Mouse (Mus musculus): ENCODE results near the gene Washc4. TPM values are rescaled to one million over a fixed set of nuclear protein-coding genes. Genes with fewer than 3 reads are reported as not detected.

The Washc4 gene
- total RNA-seq, 4 experiments from 2014 or later, result 27.4 to 35.4 (median 31.0) TPM

DNA sequence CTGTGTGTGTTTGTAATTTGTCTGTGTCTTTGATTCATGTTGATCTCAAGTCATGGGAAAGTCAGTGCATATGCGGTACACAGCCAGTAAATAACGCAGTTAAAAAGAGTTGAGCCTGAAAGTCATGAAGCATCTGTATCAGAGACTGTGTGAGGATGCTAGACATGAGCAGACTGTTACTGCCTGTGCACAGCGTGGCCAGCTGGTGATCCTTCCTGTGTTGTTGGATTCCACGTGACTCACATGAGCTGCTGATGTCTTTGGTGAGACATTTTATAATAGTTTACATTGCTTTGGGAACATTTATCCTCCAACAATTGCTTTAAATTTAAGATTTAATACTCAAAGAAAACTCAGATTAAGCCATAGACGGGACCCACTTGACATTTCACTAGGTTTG lies 51.0 kb downstream of the Washc4 start:
- no peak for DNase-seq (ENCODE audit: low spot score in 2 of 2)

DNA sequence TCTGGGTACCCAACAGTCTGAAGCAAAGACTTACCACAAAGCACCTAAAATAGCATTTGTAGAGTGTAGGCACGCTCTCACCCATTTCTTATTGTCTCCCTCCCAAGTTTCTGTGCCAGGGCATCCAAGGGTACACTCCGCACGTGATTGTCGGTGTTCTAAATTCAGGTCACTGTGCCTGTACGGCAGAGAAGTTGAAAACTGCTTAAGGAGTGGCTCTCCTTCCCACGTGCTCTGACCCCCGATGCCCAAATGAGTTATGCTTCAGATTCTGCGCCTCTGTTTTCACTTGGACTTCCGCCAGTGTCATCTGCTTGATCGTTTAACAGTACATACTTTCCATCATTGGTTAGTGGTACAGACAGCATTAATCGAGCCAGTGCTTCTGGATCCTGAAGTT lies 57.1 kb downstream of the Washc4 start:
- no peak for DNase-seq (ENCODE audit: low spot score in 2 of 2)

DNA sequence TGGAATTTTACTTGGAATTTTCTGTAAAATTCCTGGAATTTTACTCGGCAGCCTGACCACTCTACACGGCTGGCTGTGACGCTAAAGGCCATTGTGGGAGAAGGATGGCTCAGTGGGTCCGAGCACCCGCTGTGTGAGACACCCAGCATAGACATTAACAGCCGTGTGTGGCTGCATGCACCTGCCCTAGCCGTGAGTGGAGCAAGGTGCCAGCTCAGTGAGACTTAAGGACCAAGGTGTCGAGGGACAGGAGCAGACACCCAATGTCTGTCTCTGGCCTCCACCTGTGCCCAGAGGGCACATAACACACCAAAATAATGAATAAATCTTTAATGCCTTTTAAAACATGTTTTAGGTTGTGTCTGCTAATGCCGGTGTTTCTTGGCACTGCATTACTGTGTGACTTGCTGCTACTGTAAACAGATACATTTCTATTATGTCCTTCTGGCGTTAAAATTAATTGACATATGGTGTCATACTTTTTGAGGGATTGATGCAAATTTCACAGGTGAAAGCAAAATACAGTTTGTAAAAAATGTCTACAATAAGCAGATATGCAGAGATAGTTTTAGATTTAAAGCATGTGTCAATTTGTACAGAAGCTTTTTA lies 60.5 kb downstream of the Washc4 start:
- no peak for DNase-seq (ENCODE audit: low spot score in 2 of 2)

DNA sequence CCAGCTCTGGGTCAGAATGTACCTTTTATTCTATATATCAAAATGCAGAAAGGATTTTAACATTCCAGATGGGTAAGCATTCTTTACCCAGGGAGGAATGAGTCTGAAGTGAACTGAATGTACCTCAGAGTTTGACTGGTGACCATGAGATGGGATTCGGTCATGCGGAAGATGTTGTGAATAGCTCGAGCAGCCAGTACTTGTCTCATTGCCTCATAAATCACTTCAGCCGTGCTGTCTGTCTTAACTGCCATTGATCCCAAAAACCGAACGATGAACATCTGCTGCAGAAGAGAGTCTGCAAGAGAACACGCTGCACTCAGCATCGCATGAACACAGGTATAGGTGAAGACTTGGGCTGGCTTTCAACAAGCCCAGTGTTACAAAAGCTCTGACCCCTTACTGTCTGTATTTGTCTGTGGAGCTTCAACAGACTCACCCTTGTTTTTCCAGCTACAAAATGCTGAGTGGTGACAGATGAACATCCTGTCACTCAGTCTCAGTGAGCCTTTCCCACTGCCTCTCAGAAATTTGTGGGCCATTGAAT lies 62.2 kb downstream of the Washc4 start:
- DNase-seq (ENCODE audit: low spot score in 2 of 2), result no peak

DNA sequence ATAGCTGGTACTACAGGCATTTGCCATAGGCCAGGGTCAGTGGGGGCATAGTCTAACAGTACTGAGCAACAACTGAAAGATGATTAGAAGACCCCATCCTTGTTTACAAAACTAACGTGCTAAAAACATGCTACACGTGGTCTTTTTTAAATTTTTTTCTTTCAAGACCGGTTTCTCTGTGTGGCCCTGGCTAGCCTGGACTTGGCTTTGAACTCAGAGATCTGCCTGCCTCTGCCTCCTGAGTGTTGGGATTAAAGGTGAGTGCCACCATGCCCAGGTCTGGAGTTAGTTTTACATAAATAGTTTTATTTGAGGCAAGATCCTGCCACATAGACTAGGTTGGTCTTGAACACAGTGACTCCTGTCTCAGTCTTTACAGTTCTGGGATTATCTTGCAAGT lies 63.6 kb downstream of the Washc4 start:
- no peak for DNase-seq (ENCODE audit: low spot score in 2 of 2)

DNA sequence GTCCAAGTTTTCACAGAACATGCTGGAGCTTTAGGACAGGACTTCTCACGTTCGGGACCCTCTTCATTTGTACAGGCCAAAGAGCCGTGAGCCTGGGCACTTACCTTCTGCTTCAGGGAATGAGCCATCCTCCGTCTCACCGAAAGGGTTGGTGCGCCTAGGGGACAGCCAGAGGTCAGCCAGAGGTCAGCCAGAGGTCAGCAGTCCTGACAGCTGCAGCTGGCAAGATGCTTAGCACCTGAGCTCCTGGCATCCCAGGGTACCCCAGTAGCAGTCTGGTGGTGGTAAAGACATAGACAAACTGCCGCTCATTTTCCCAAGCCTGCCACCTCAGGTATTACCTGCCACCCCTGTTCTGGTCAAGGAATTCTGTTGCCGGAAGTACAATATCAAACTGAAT lies 65.0 kb downstream of the Washc4 start:
- DNase-seq (ENCODE audit: low spot score in 2 of 2), result no peak

DNA sequence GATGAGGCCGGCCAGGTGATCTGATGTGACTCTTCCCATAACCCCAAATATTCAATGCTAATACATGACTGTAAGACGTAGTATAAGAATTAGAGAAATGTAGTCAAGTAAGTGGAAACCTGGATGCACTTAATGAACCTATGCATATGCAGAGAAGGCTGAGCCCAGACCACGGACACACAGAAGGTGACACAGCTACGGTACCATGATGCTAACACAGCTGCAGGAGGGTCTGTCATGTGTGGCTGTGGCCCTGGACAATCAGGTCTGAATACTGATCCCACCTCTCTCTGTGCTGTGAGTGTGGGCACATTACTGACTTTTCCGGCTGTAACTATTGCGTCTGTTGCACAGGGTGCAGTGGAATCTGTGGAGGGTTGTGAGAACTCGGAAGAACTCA lies 67.0 kb downstream of the Washc4 start:
- no peak for DNase-seq (ENCODE audit: low spot score in 2 of 2)

DNA sequence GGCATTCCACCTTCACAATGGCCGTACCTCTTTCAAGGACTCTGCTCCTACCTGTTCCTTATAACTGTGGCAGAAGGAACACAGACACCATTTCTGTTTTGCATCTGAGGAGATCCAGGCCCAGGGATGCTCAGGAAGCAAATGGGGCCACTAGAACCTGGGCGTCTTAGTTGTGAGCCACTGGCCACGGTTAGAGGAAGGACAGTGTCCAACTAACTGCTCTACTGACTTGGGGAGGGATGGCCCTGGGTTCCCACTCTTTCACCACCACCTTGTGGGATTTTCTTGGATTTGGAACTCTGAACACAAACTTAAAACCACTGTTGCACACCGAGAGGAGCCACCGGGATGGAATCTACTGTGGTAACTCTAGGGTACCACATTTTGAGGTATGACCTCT lies 68.3 kb downstream of the Washc4 start:
- no peak for DNase-seq (ENCODE audit: low spot score in 2 of 2)

DNA sequence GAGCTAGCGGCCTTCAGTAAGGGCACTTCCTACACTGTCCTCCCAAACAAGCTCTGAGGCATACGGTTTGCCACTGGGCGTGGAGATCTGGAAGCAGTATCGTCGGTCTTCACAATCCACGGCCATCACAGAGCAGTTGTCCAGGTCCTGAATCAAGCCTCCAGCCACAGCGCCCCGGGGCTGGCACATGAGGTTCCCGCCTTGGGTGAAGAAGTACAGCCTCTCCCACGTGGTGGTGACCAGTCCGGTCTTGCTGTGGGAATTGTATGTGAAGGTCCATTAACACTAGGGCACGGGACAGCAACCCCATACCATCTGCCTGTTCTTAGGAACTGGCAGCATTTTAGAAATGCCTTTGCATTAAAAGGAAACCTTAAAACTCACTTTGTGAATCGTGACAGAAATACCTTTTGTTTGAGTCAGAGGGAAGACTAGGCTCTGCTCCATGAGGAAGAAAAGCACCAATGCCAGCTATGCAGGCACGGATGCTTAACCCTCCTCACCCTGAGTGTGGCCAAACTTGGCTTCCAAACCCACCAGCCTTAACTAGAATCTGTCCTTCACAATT lies 69.2 kb downstream of the Washc4 start:
- no peak for DNase-seq (ENCODE audit: low spot score in 2 of 2)

DNA sequence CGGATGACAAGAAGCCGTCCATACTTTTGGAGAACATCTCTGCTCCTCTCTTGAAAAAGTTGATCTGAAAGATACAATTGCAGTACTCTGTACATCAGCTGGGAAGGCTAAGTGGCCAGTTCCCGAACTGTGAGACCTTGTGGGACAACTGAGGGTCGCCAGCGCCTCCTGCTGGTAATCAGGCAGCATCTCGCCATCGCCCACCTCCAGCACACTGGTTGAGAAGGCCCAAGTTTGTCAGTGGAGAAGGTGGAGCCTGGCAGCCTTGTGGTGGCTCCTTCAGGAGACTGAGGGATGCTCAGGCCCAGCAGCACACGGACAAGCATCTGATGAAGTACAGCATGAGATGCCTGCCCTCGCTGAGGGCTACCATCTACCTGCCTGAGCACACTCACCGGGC lies 73.8 kb downstream of the Washc4 start:
- no peak for DNase-seq (ENCODE audit: low spot score in 2 of 2)

DNA sequence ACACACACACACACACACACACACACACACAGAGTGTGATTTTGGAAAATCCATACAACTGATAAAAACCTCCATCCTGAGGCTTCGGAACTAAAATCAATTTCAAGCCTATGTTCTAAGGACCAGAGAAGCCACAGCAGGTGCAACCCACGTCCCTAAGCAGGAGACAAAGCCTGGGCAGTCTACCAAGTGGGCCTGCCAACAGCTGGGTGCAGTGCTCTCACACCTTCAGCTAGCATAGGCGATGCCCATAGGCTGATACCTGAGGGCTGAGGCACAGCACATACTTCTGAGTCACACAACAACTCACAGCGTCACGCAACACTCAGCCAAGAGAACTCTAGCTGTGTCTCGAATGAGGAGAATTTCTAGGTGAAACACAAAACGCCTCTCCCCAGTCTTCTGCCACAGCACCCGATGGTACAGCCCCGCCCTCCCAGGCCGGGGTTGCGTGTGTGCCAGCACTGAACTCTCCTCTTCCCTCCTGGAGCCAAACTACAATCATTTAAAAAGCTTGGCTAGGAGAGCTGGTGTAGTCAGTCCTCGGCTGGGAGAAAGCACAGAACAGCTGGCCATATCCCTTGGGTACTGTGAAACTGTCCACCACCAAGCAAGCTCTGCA lies 75.4 kb downstream of the Washc4 start:
- peak in 1 of 2 experiments; percentile 26 for DNase-seq (ENCODE audit: low spot score in 2 of 2)

DNA sequence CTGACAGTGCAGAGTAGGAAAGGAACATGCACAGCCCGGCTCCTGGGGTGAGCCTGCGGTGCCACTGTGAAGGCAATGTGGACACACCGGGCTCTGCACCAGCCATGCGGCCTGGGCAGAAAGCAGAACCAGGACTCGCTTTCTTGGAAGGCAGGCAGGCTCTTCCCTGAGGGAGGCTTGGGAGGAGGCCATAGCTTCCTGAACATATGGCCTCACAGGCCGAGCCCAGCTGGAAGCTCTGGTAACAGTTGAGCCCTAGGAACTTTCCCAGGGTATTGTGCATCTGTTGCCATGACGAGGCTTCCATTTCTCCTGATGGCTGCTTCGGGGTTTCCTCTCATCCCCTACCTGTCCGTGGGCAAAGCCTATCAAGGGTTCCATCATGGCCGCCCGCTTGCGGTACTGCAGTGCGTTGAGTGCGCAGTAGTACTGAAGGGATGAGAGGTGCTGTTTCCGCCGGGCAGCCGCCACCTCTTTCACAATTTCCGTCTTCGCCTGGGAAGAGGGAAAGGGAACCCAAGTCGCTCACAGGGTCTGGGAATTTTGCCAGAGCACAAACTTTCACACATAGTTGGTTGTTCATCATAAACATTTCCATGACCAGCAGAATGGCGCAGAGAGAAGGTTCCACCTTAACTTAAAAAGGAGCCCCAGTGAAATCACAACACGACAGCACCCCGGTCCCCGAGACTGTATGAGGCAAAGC lies 77.0 kb downstream of the Washc4 start:
- DNase-seq (ENCODE audit: low spot score in 2 of 2), result peak in 1 of 2 experiments; percentile 46

DNA sequence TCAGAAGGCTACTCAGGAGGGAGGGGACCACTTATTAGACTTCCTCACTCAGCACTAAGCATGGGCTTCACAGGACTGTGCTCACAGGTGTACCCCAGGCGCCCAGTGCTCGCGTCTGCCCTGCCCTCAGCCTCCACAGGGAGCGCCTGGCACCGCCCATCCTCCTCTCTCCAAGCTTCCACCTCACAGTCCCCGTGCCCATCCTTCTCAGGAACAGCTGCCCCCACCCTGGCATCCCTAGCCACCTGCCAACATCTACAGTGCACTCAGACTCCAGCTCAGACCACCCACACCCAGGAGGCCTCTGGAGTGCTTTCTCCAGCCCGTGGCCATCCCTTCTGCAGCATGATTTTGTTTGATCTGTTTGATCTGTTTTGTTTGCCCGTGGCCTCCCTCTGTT lies 80.5 kb downstream of the Washc4 start:
- no peak for DNase-seq (ENCODE audit: low spot score in 2 of 2)

DNA sequence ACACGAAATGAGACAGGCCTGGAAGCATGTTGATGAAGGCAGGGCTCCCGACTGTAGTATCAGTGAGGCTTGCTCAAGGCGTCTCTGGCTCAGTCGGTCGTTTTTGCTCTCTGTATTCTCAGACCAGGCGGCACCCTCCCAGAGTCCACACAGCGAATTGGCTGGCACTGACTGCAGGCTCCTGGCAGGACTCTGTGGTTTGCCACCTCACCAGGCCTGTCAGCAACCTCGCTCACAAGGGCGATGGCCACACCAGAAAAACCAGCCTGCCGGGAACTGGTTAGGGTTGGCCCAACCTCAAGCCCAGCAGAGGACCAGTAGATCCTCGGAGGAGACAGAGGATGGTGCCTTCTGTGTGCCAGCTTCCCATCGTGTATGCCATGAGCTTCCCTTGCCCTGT lies 81.3 kb downstream of the Washc4 start:
- DNase-seq (ENCODE audit: low spot score in 2 of 2), result no peak

DNA sequence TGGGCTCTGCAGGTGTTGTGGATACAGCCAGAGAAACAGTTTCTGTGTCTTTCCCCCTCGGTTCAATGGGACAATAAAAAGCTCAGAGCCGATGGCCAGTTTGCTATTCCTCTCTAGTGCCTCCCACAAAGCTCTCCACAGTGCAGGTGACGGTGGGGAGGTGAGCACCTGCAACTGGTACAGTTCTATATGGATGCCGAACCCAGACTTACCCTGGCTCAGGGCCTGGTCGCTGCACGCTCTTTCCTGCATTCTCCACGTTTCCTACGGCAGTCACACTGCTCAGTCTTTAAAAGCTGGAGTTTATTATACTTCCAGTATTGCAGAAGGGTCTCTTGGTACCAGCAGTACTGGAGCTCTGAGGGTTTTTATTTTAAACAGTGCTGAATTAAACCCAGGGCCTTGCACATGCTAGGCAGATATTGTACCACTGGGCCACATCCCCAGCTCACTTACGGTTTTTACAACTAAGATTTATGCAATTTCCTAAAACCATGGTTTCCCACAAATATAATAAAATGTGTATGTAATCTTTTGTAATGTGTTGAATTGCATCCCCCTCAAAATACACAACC lies 83.6 kb downstream of the Washc4 start:
- no peak for DNase-seq (ENCODE audit: low spot score in 2 of 2)

DNA sequence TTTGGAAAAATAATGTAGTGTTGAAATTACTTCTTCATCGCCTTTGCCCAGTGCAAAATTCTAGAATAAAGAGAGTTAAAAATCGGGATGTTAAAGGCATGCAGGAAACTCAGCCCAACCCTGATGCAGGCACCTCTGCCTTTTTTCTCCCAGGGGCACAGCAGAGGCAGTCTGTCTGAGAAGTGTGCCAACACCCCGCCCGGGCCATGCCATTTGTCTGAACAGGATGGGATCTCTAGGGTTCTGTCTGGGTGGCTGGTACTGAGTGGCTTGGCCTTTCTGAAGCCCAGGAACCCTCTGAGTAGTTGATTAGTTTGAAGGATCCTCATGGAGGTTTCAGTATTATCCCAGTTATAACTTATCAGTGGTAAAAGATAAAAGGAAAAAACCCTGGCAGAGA lies 84.7 kb downstream of the Washc4 start:
- DNase-seq (ENCODE audit: low spot score in 2 of 2), result no peak

DNA sequence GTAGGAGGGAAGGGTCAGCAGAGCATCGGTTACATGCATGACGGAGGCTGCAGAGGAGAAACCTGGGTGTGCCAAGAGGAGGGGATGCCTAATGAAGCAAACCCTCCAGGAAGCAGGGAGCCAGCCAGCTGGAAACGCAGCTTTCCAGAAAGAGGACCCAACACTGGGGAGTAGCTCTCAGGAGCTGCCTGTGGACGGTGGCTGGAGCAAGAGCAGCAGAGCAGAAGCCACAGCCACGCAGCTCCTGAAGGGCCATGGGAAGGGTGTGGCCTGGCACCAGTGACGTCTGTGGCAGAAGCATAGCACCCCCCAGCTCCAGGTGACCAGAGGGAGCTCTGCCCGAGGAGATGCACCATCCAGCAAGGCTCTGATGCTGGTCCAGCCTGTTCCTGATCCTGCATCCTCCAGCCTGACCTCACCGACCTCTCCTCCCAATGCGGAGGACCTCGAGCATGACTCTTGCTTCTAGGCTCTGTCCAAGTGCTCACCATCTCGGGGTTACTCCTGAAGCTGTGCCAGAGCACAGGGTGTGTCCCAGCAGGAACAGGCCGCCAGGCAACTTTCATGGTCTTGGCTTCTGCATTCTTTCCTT lies 85.7 kb downstream of the Washc4 start:
- DNase-seq (ENCODE audit: low spot score in 2 of 2), result no peak

DNA sequence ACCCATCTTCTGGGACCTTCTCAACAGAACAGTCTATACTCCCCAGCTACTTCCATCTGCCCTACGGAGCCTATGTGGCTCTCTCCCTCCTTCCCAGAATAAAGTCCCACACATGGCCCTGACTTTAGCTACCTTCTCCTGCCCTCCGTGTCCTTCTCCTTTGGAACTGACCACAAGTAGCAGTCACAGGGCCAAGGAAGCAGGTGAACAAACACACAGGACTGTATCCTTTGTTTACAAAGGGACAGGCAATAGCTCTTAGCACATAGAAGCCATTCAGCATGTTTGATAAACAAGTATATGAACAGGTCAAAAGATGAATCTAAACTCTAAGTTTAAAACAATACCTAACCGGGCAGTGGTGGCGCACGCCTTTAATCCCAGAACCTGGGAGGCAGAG lies 86.3 kb downstream of the Washc4 start:
- DNase-seq (ENCODE audit: low spot score in 2 of 2), result no peak

DNA sequence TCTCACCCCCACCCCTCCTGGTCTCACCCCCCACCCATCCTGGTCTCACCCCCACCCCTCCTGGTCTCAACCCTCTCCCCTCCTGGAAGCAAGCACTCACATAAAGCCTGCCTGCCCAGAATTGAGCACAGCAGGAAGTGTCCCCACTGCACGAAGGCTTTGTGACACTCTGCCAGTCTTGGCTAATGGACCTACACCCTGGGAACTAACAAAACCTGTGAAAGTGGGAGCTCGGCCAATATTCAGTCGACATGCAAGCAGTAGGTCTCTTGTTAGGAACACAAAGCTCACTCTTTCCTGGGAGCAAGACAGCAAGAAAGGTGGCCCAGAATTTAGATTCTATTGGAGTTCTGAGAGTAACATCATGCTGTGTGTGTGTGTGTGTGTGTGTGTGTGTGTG lies 87.3 kb downstream of the Washc4 start:
- DNase-seq (ENCODE audit: low spot score in 2 of 2), result peak; percentile 57 to 66

DNA sequence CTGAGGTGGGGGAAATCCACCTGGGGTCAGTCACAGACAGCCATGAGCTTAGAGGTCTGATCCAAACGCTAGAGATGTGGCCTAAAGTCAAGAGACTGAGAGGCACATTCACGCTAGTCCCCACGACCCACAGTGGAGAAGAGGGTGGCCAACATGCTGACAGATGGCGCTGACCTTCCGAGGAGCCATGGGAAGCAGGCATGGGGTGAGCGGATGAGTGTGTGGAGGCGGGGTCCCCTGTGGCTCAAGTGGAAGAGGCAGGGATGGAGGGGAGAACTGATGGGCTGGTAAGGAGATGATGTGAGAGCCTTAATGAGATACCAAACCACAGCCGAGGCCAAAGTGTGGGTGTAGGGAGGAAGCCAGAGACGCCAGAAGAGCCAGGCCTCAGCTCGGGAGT lies 88.2 kb downstream of the Washc4 start:
- DNase-seq (ENCODE audit: low spot score in 2 of 2), result no peak

DNA sequence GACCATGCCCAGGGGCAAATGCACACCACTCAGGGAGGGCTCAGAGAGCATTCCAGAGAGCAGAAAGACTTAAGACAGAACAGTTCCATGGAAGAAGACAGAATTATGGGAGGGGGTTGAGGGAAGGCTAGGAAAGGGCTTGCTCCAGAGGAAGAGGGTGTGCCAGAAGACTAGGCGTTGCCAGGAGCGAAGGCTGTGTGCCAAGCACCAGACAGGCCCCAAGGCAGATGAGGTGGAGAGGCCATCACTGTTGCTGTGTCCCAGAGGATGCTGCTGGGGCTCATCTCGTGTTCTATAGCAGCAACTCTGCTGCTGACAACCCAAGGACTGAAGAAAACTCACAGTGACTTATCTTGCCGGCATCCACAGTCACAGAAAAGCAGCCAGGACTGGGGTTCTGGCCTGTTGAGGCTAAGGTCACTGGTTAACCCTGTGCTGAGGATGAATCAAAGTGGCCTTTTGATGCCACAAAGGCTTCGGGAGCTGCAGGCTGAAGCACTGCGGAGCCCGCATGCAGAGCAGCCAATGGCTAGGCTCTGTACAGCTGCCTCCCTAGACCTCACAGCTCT lies 89.3 kb downstream of the Washc4 start:
- DNase-seq (ENCODE audit: low spot score in 2 of 2), result no peak
